Mouse (Mus musculus) forebrain, embryonic 15.5 days (tissue): ENCODE measurements around the gene Olfr1246. TPM values are rescaled to one million over a fixed set of nuclear protein-coding genes. Genes with fewer than 3 reads are reported as not detected.
"Not testable (repeated sequence)": the region's sequence is repeated elsewhere in the genome, so short reads cannot be mapped to it uniquely, and the experiment has no call there.

Experiments
- ATAC-seq: fragments of 200-750 bp; cut with Nextera tagmentation; replicated peaks from 2 replicates; pipeline ENCODE4 v1.8.0; 2017; ENCODE audit warnings: mild to moderate bottlenecking, moderate TSS enrichment, moderate library complexity
- H3K27ac ChIP-seq: fragments of 300-500 bp; sonication (generic); replicated peaks from 2 replicates; pipeline ENCODE4 v1.5.1; 2015; ENCODE audit warnings: mild to moderate bottlenecking, inconsistent platforms
- H3K27me3 ChIP-seq: fragments of 300-500 bp; sonication (generic); 2 replicates; pipeline ENCODE4 v1.6.1; 2015; ENCODE audit warnings: inconsistent platforms
- H3K36me3 ChIP-seq: fragments of 300-500 bp; sonication (generic); 2 replicates; pipeline ENCODE4 v1.6.1; 2015; ENCODE audit warnings: mild to moderate bottlenecking, inconsistent platforms
- H3K4me1 ChIP-seq: fragments of 300-500 bp; sonication (generic); 2 replicates; pipeline ENCODE4 v1.6.1; 2015; ENCODE audit warnings: inconsistent platforms
- H3K4me2 ChIP-seq: fragments of 300-500 bp; sonication (generic); replicated peaks from 2 replicates; pipeline ENCODE4 v1.6.1; 2015; ENCODE audit warnings: mild to moderate bottlenecking, inconsistent platforms
- H3K4me3 ChIP-seq: fragments of 300-500 bp; sonication (generic); 2 replicates; pipeline ENCODE4 v1.5.1; 2015; ENCODE audit warnings: mild to moderate bottlenecking, inconsistent platforms
- H3K9ac ChIP-seq: fragments of 300-500 bp; sonication (generic); replicated peaks from 2 replicates; pipeline ENCODE4 v1.6.1; 2015; ENCODE audit warnings: mild to moderate bottlenecking, inconsistent platforms
- H3K9me3 ChIP-seq: fragments of 300-500 bp; sonication (generic); 2 replicates; pipeline ENCODE4 v1.6.1; 2016; ENCODE audit warnings: inconsistent platforms
- WGBS: fragments of 180-500 bp; shearing (Covaris S2); methylation state at CpG from one replicate; pipeline ENCODE4 v1.1.7; 2015; ENCODE audit warnings: mixed read lengths; 5-methylcytosine and 5-hydroxymethylcytosine counted together
- polyA plus RNA-seq: library from polyadenylated mRNA; unstranded; fragments of >200 nt; fragmentation: Nextera tagmentation; extraction: Ambion mirVana; gene quantifications from 2 replicates; pipeline ENCODE4 v1.2.1, GENCODE M21; 2015

The Olfr1246 gene
- not detected in 2 replicates for polyA plus RNA-seq

DNA sequence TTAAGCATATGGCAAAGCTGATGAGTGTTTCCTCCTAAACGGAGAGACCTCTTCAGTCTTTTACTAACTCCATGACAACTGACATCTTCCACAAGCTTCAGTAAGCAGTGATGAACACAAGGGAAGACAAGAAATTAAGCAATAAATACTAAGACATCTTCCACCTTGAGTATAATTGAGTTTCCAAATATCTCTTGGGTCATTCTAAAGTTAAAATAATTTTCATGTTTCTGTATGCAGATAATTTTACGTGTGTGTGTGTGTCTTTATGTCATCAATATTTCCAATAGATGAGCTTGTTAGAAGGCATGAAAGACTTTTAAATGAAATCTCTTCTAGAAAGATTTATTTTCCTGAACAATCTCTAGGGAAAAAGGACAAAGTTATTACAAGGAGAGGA is at the start of gene Olfr1246:
TSS of gene Olfr1246 (minus strand) at position 101 of the 400 bp plus-strand sequence.
- H3K9ac ChIP-seq: no peak within 1 kb of the TSS
- H3K27me3 ChIP-seq: no peaks in the 10 kb centered on the region
- 89% methylated on average over 2 of the region's 2 CpGs for WGBS
- H3K27ac ChIP-seq: no peak within 1 kb of the TSS
- H3K36me3 ChIP-seq: no peaks in the 10 kb centered on the region
- no peaks in the 10 kb centered on the region for H3K9me3 ChIP-seq
- H3K4me2 ChIP-seq: no peak within 1 kb of the TSS
- no peak within 1 kb of the TSS for H3K4me3 ChIP-seq
- no peak for ATAC-seq
- no peaks in the 10 kb centered on the region for H3K4me1 ChIP-seq

DNA sequence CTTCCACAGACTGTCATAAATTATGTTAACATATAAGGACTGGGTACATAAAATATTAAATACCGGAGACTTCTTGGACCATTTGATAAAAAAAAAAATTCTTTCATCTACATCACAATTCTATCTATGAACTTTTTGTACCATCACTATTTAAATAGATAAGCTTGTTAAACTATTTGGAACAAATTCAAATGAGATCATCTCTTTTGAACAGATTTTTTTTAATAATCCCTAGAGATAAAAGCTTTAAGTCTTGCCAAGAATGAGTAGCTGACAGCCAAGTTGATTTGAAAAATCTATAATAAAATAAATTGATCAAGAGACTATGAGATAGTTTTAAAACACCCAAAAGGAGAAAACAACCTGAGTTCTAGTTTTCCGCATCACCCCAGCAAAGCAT is 41.9 kb upstream of the Olfr1246 start, which contains the start of gene Olfr1249:
TSS of gene Olfr1249 (minus strand) at position 101 of the 400 bp plus-strand sequence.
- Histone ChIP-seq H3K27ac (no peak within 1 kb of the TSS), H3K4me1 (no peaks in the 10 kb centered on the region), H3K9ac (no peak within 1 kb of the TSS), H3K27me3 (no peaks in the 10 kb centered on the region), H3K4me2 (no peak within 1 kb of the TSS), H3K9me3 (no peaks in the 10 kb centered on the region), H3K36me3 (no peaks in the 10 kb centered on the region), H3K4me3 (no peak within 1 kb of the TSS)
- no peak for ATAC-seq
- WGBS: 94% methylated on average over 2 of the region's 2 CpGs

DNA sequence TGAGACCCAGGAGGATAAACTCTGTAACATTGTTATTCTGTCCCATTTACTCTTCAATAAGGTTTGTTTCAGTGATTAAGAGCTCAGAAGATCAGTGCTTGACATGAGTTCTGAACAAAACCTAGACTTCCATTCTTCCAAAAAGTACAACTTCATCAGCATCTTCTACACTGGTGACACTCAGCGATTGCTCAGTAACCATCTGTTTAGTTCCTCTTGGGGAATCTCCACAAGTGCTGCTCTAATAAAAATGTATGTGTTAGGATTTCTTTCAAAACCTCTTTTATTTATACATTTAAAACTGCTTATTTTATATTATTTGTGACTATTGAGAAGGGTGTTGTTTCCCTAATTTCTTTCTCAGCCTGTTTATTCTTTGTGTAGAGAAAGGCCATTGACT is 25.2 kb upstream of the Olfr1246 start, which contains the start of gene Olfr1248:
TSS of gene Olfr1248 (minus strand) at position 101 of the 400 bp plus-strand sequence.
- not testable (repeated sequence) for H3K4me3 ChIP-seq, H3K36me3 ChIP-seq, H3K27ac ChIP-seq, ATAC-seq, H3K4me1 ChIP-seq, H3K9ac ChIP-seq, H3K9me3 ChIP-seq, H3K4me2 ChIP-seq, H3K27me3 ChIP-seq
- 95% methylated on average over 1 of the region's 1 CpGs for WGBS

DNA sequence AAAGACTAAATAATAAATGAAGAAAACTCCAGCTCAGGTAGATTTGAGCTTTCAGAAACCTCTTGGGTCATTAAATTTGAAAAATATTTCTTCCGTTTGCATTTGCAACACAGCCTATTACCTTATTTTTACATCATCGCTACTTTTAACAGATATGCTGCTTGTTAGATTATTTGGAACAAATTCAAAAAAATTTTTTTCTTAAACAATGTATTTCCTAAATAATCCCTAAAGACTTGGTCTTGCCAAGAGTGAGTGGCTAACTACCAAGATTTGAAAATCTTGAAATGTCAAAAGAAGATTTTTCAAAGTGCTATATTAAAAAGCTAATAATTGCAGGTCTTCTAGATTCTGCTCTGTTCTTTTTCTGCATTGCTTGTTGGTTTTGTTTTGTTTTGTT is 21.1 kb upstream of the Olfr1246 start, which contains the start of gene Olfr1247:
TSS of gene Olfr1247 (minus strand) at position 101 of the 400 bp plus-strand sequence.
- Histone ChIP-seq H3K9me3 (no peaks in the 10 kb centered on the region), H3K4me2 (no peak within 1 kb of the TSS), H3K27me3 (no peaks in the 10 kb centered on the region), H3K9ac (no peak within 1 kb of the TSS), H3K36me3 (no peaks in the 10 kb centered on the region), H3K4me3 (no peak within 1 kb of the TSS), H3K27ac (no peak within 1 kb of the TSS), H3K4me1 (no peaks in the 10 kb centered on the region)
- ATAC-seq: no peak
- 90% methylated on average over 2 of the region's 2 CpGs for WGBS

DNA sequence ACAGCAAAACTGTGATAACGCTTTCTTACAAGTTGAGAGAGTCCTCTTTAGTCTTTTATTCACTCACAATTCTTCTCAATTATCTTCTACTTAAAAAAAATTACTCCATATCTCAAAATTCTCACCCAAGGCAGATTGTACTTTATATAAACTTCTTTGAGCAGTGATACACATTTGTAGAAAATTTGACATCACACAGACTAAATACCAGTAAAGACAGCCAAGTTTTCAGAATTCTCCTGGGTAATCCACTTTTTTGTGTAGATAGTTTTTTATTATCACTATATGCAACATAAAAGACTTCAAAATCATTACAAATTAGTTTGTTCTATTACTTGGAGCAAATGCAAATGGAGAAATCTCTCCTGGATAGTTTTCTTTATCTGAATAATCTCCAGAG is 14.6 kb downstream of the Olfr1246 start, which contains the start of gene Olfr1245:
TSS of gene Olfr1245 (minus strand) at position 101 of the 400 bp plus-strand sequence.
- no peak within 1 kb of the TSS for H3K9ac ChIP-seq

DNA sequence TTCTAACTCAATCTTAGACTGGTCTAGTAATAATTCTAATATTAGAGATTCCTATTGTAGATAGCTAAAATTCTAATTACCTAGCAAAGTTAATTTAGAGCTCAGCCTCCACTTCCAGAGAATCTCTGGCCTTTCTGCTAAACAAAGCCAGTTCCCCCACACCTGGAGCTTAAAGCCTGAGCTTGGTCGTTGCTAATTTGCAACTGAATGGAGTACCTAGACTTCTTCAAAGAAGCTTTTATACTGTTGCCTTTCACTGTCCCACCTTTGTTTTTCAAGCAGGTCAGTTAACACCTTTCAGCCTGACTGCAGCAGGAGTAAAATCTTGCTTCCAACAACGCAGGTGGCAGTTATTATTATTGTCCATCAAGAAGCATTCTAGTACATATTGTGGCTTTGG is 30.3 kb downstream of the Olfr1246 start:
- not testable (repeated sequence) for ATAC-seq, H3K9me3 ChIP-seq, H3K4me2 ChIP-seq, H3K9ac ChIP-seq, H3K4me3 ChIP-seq, H3K4me1 ChIP-seq, H3K36me3 ChIP-seq, H3K27ac ChIP-seq, H3K27me3 ChIP-seq
- WGBS: 48% methylated on average over 2 of the region's 2 CpGs

More for the DNA sequence above, 14.6 kb downstream of the Olfr1246 start, which contains the start of gene Olfr1245:
- Histone ChIP-seq H3K36me3 (no peaks in the 10 kb centered on the region), H3K27ac (no peak within 1 kb of the TSS), H3K27me3 (no peaks in the 10 kb centered on the region), H3K4me3 (no peak within 1 kb of the TSS), H3K4me2 (no peak within 1 kb of the TSS), H3K4me1 (no peaks in the 10 kb centered on the region), H3K9me3 (peaks cover 5% of the 10 kb centered on the region; the same call in 1 of the 2 replicates)
- 80% methylated on average over 1 of the region's 1 CpGs for WGBS
- ATAC-seq: no peak

DNA sequence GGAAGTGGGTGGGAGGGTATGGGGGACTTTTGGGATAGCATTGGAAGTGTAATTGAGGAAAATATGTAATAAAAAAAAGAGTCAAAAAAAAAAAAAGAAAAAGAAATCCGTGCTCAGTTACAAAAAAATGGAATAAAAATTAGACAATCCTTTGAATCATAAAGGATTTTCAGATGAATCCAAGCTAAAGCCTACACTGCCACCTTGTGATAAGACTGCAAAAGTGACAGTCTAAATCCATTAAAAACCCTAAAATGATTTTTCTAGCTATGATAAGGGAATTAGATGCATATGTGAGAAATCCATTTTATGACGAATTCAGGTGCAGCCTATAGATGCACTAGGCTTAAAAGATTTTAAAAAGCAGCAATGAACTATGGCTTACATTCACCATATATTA is 48.4 kb downstream of the Olfr1246 start:
- no peaks in the 10 kb centered on the region for H3K36me3 ChIP-seq
- H3K4me1 ChIP-seq: no peaks in the 10 kb centered on the region
- H3K4me2 ChIP-seq: no peak overlapping the region
- 52% methylated on average over 2 of the region's 2 CpGs for WGBS
- H3K9ac ChIP-seq: no peak overlapping the region
- no peak overlapping the region for H3K27ac ChIP-seq
- no peaks in the 10 kb centered on the region for H3K9me3 ChIP-seq
- H3K4me3 ChIP-seq: no peak overlapping the region
- H3K27me3 ChIP-seq: no peaks in the 10 kb centered on the region
- ATAC-seq: no peak

DNA sequence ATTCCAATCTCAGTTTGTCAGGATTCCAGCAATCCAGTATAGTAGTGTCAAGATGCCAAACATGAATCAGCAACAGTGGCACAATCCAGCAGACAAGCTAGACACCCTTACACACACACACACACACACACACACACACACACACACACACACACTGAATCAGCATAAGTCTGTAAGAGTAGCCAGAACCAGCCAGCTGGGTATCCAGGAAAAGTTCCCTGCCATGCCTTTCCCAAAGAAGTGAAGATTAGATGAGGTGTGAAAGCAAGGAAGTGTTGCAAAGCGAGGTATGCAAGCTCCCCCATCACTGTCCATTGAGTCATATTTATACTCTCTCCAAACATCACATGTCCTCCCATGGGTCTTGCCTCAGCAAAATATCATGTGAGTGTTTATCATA is 53.0 kb downstream of the Olfr1246 start:
- WGBS: 60% methylated on average over 1 of the region's 1 CpGs
- ATAC-seq: no peak
- Histone ChIP-seq H3K27me3 (no peaks in the 10 kb centered on the region), H3K4me1 (no peaks in the 10 kb centered on the region), H3K9ac (no peak overlapping the region), H3K27ac (no peak overlapping the region), H3K36me3 (no peaks in the 10 kb centered on the region), H3K4me2 (no peak overlapping the region), H3K9me3 (no peaks in the 10 kb centered on the region), H3K4me3 (no peak overlapping the region)

Other genes starting within 250 kb of the Olfr1246 start
- not detected in 2 replicates for gene Olfr1234, start 228.3 kb downstream of the Olfr1246 start, polyA plus RNA-seq
- not detected in 2 replicates for gene Olfr1238, start 183.5 kb downstream of the Olfr1246 start, polyA plus RNA-seq
- gene Olfr1239, start 172.8 kb downstream of the Olfr1246 start, polyA plus RNA-seq: not detected in 2 replicates
- not detected in 2 replicates for gene Olfr1240, start 150.2 kb downstream of the Olfr1246 start, polyA plus RNA-seq
- gene Olfr1241, start 106.0 kb downstream of the Olfr1246 start, polyA plus RNA-seq: not detected in 2 replicates
- not detected in 2 replicates for gene Olfr1242, start 94.8 kb downstream of the Olfr1246 start, polyA plus RNA-seq
- not detected in 2 replicates for gene Olfr1243, start 61.7 kb downstream of the Olfr1246 start, polyA plus RNA-seq
- gene Olfr1245, start 14.7 kb downstream of the Olfr1246 start, polyA plus RNA-seq: not detected in 2 replicates
- gene Olfr1247, start 21.0 kb upstream of the Olfr1246 start, polyA plus RNA-seq: not detected in 2 replicates
- not detected in 2 replicates for gene Olfr1248, start 25.1 kb upstream of the Olfr1246 start, polyA plus RNA-seq
- not detected in 2 replicates for gene Olfr1249, start 41.8 kb upstream of the Olfr1246 start, polyA plus RNA-seq
- gene Olfr1250, start 68.3 kb upstream of the Olfr1246 start, polyA plus RNA-seq: not detected in 2 replicates
- not detected in 2 replicates for gene Olfr1251, start 78.8 kb upstream of the Olfr1246 start, polyA plus RNA-seq
- not detected in 2 replicates for gene Olfr1252, start 131.9 kb upstream of the Olfr1246 start, polyA plus RNA-seq
- not detected in 2 replicates for gene Olfr1253, start 163.9 kb upstream of the Olfr1246 start, polyA plus RNA-seq
- gene Olfr1254, start 200.5 kb upstream of the Olfr1246 start, polyA plus RNA-seq: not detected in 2 replicates
- not detected in 2 replicates for gene Olfr1255, start 218.9 kb upstream of the Olfr1246 start, polyA plus RNA-seq
- not detected in 2 replicates for gene Olfr1256, start 248.4 kb upstream of the Olfr1246 start, polyA plus RNA-seq